Mouse (Mus musculus) gastrocnemius, adult 8-10 months (tissue): Measurements from ENCODE around the gene Tunar. TPM values are rescaled to one million over a fixed set of nuclear protein-coding genes. Genes with fewer than 3 reads are reported as not detected.

Experiments used
- DNase-seq, 2 experiments: peaks; one replicate each; pipeline ENCODE4 v3.0.0; 2022; ENCODE audit warnings: low spot score in 2 of 2
- total RNA-seq, 4 experiments: library from RNA; stranded (reverse); gene quantifications; 2 replicates each; pipeline ENCODE4 v1.2.4; 2022

Gene Tunar
- total RNA-seq: not detected

- no peak for DNase-seq
Observed at GRCm38 (mm10) chr12:105333570-105333969, at the start of gene Tunar. Gene Tunar (plus strand): TSS chr12:105333870.

GRCm38 (mm10) chr12:105312571-105313035, 21.1 kb upstream of the Tunar start:
- DNase-seq: no peak

- no peak for DNase-seq
Observed at GRCm38 (mm10) chr12:105314328-105314727, 19.3 kb upstream of the Tunar start.

GRCm38 (mm10) chr12:105322160-105322559, 11.5 kb upstream of the Tunar start:
- no peak for DNase-seq

- DNase-seq: no peak
Observed at GRCm38 (mm10) chr12:105327051-105327450, 6.6 kb upstream of the Tunar start.

- no peak for DNase-seq
Observed at GRCm38 (mm10) chr12:105328396-105328795, 5.3 kb upstream of the Tunar start.

- no peak for DNase-seq
Observed at GRCm38 (mm10) chr12:105336094-105336420, 2.4 kb downstream of the Tunar start.

GRCm38 (mm10) chr12:105336421-105337289, 3.0 kb downstream of the Tunar start:
- no peak for DNase-seq

- DNase-seq: no peak
Observed at GRCm38 (mm10) chr12:105337290-105338005, 3.8 kb downstream of the Tunar start.

- no peak for DNase-seq
Observed at GRCm38 (mm10) chr12:105338256-105338977, 4.7 kb downstream of the Tunar start.

GRCm38 (mm10) chr12:105341523-105341922, 7.9 kb downstream of the Tunar start:
- no peak for DNase-seq

GRCm38 (mm10) chr12:105344460-105344859, 10.8 kb downstream of the Tunar start:
- DNase-seq: no peak

GRCm38 (mm10) chr12:105346861-105347260, 13.2 kb downstream of the Tunar start:
- DNase-seq: no peak

GRCm38 (mm10) chr12:105347261-105347660, 13.6 kb downstream of the Tunar start:
- no peak for DNase-seq

GRCm38 (mm10) chr12:105354266-105354665, 20.6 kb downstream of the Tunar start:
- no peak for DNase-seq

GRCm38 (mm10) chr12:105354772-105355171, 21.1 kb downstream of the Tunar start:
- no peak for DNase-seq

GRCm38 (mm10) chr12:105356781-105357180, 23.1 kb downstream of the Tunar start:
- DNase-seq: no peak

- no peak for DNase-seq
Observed at GRCm38 (mm10) chr12:105363648-105364047, 30.0 kb downstream of the Tunar start.

GRCm38 (mm10) chr12:105374564-105374963, 40.9 kb downstream of the Tunar start:
- no peak for DNase-seq

GRCm38 (mm10) chr12:105376976-105377375, 43.3 kb downstream of the Tunar start:
- no peak for DNase-seq

GRCm38 (mm10) chr12:105382733-105383132, 49.1 kb downstream of the Tunar start:
- DNase-seq: no peak

GRCm38 (mm10) chr12:105394671-105395070, 61.0 kb downstream of the Tunar start:
- DNase-seq: no peak
